Mouse (Mus musculus) erythroid progenitor cell, adult 5-6 weeks (primary cell): ENCODE data around the gene Slc16a2. TPM values are rescaled to one million over a fixed set of nuclear protein-coding genes. Genes with fewer than 3 reads are reported as not detected.
"Not testable (repeated sequence)": the region's sequence is repeated elsewhere in the genome, so short reads cannot be mapped to it uniquely, and the experiment has no call there.

Experiments
- ATAC-seq: replicated peaks from 2 replicates; pipeline ENCODE4 v1.8.0; 2016; ENCODE audit warnings: moderate number of reproducible peaks, mild to moderate bottlenecking, moderate TSS enrichment, inconsistent platforms; ENCODE audit not compliant: poor library complexity, low FRiP score, severe bottlenecking
- total RNA-seq, 2 experiments: library from RNA; stranded (forward) in 1 of 2; stranded (reverse) in 1 of 2; fragments of 150-400 nt in 1 of 2; fragments of 186-747, 209-891 nt in 1 of 2; gene quantifications; 2 replicates each; pipeline versions ENCODE4 v1.2.3 to v1.2.4; 2015 to 2017; ENCODE audit warnings: low replicate concordance in 2 of 2

The Slc16a2 gene
- total RNA-seq, 2 experiments from 2014 or later: 0.08 to 6.7 TPM

DNA sequence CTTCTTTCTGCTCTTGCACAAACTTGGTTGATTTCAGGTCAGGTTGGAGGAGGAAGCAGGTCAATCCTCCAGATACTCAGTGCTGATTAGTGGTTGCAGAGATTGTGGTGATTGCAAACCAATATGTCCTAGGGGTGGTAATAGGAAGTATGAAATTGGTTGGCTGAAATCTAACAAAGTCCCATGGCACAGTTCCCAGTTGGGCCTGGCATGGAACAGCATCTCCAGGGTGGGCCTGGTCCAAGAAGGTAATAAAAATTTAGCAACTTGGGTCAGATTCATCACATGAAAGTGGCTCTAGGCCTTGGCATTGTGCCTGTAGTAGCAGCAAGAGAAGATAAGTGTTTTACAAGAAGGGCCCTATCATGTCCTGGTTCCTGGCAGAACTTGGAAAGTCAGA is 151.5 kb downstream of the Slc16a2 start:
- no peak for ATAC-seq

DNA sequence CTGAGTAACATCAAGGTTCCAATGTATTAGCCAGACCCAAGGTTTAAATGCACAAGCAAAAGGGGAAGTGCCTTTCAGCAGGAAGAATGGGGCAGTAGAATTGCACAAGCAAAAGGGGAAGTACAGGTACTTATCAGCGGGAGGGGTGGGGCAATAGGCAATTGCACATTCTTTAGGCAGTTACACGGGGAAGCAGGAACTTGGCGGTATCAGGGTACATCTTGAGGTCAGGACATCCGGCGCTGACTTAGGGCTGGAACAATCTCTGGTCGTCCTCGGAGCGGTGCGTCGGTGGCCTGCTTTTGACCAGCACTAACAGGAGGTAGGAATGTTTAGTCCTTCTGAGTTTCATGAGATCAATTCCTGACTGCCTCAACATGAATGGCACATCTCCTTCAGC is 157.3 kb downstream of the Slc16a2 start:
- ATAC-seq: not testable (repeated sequence)

DNA sequence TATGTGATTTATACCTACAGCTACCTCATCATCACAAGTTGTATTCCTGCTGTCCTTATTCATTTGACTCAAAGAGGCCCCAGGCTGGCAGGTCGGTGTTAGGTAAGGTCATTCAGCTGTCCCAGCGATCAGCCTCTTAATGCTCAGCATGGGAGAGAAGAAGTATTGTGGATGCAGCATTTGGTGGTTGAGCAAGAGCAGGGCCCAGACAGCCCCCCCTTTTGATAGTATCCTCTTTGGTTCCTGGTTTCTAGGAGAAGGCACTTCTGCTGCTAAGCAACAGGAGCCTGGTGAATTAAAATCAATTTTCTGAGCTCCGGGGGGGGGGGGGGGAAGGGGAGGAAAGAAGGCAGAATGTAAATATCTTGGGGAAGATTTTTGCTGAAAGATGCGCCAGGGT is 162.8 kb downstream of the Slc16a2 start:
- ATAC-seq: no peak

DNA sequence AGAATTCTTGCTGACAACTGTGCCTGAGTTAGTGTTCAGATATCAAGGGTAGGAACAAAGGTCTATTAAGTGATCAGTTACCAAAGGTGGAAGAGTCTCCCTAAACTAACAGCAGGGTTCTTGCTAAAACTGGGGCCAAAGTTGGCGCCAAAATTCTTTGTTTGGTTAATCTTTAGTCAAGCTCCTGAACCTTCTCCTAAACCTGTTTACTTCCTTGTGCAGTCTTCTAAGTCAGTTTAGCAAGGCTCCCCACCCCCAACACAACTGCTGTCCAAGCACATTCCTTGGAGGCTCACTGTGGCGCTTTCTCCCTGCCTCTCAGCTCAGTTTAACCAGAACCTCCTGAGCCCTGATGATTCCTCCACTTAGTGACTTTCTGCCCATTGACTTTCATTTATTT is 168.8 kb downstream of the Slc16a2 start:
- no peak for ATAC-seq

DNA sequence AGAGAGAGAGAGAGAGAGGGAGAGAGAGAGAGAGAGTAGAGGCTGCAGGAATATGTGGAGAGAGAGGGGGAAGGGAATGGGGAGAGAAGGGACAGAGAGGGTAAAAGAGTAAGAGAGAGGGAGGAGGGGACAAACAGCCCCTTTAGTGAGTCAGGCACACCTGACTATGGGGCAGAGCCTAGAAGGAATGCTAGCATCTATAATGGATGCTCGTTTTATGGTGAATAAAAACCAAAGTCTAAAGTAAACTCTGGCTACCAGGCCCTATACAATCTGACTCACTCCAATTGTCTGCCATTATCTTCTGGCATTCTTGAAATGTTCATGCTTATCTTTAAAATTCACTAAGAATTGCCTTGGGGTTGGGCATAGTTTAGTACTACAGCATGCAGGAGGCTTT is 169.7 kb downstream of the Slc16a2 start:
- no peak for ATAC-seq

Other genes with a start within 250 kb of the Slc16a2 start
- gene Zcchc13, start 191.4 kb downstream of the Slc16a2 start, total RNA-seq (2015; ENCODE audit: low replicate concordance): not detected in 2 replicates
- gene Zcchc13, start 191.4 kb downstream of the Slc16a2 start, total RNA-seq (2017; ENCODE audit: low replicate concordance): not detected in 2 replicates
- 15.1 and 31.0 TPM in 2 replicates for gene Rlim, start 159.3 kb upstream of the Slc16a2 start, total RNA-seq (2015; ENCODE audit: low replicate concordance)
- gene Rlim, start 159.3 kb upstream of the Slc16a2 start, total RNA-seq (2017; ENCODE audit: low replicate concordance): 27.7 and 32.1 TPM in 2 replicates